Mouse (Mus musculus) heart, embryonic 14.5 days (tissue): Measurements from ENCODE around the gene Pofut2. TPM values are rescaled to one million over a fixed set of nuclear protein-coding genes. Genes with fewer than 3 reads are reported as not detected.

Experiments
- polyA plus RNA-seq: library from polyadenylated mRNA; unstranded; fragments of >200 nt; fragmentation: Nextera tagmentation; extraction: Ambion mirVana; gene quantifications from 2 replicates; pipeline ENCODE4 v1.2.1, GENCODE M21; 2014

The Pofut2 gene
- polyA plus RNA-seq, 1 experiment from 2014 or later, result 105 TPM

Other genes with a start within 250 kb of the Pofut2 start
- gene Slc19a1, start 227.0 kb upstream of the Pofut2 start, polyA plus RNA-seq, result 12.0 and 12.2 TPM in 2 replicates
- gene Col18a1, start 92.7 kb upstream of the Pofut2 start, polyA plus RNA-seq, result 93.5 and 102 TPM in 2 replicates
- gene Adarb1, start 159.1 kb downstream of the Pofut2 start, polyA plus RNA-seq, result 13.4 and 15.4 TPM in 2 replicates